Mouse (Mus musculus) right cerebral cortex, postnatal 25 days (tissue): ENCODE data around the gene Arhgap18.
"Not testable (repeated sequence)": the region's sequence is repeated elsewhere in the genome, so short reads cannot be mapped to it uniquely, and the experiment has no call there.

Source experiments
- DNase-seq: peaks from one replicate; pipeline ENCODE4 v3.0.0; 2022

Arhgap18 gene

GRCm38 (mm10) chr10:26912112-26912797 is 159.0 kb downstream of the Arhgap18 start:
- no peak for DNase-seq

- no peak for DNase-seq
Observed at GRCm38 (mm10) chr10:26912807-26913206, 159.6 kb downstream of the Arhgap18 start.

- peak; percentile 24 for DNase-seq
Observed at GRCm38 (mm10) chr10:26919307-26919977, 166.2 kb downstream of the Arhgap18 start.

- no peak for DNase-seq
Observed at GRCm38 (mm10) chr10:26920383-26920979, 167.3 kb downstream of the Arhgap18 start.

- DNase-seq, result not testable (repeated sequence)
Observed at GRCm38 (mm10) chr10:26936056-26936455, 182.8 kb downstream of the Arhgap18 start.

GRCm38 (mm10) chr10:26938464-26938863 is 185.2 kb downstream of the Arhgap18 start:
- DNase-seq, result not testable (repeated sequence)

- no peak for DNase-seq
Observed at GRCm38 (mm10) chr10:26939549-26939948, 186.3 kb downstream of the Arhgap18 start.

GRCm38 (mm10) chr10:26948331-26948730 is 195.1 kb downstream of the Arhgap18 start:
- DNase-seq, result no peak

- DNase-seq, result no peak
Observed at GRCm38 (mm10) chr10:26949667-26950066, 196.4 kb downstream of the Arhgap18 start.

GRCm38 (mm10) chr10:26950448-26950847 is 197.2 kb downstream of the Arhgap18 start:
- no peak for DNase-seq

GRCm38 (mm10) chr10:26958513-26958912 is 205.3 kb downstream of the Arhgap18 start:
- no peak for DNase-seq
